Comparison of ENCODE assay signal across 22 mouse cellular contexts in genomic region chr9:116278862-116279261, GRCm38 (mm10).
"Had no signal": no experiment of that assay in that cellular context is flagged by ENCODE, and none has a peak within 500 bp of the region (broad histone marks: within the 10 kb centered on the region; RNA-seq: fewer than 3 reads in every experiment).

No protein-coding gene starts in this region.

- H3K4me3 ChIP-seq: layer of hippocampus, adult 2 months; limb, embryonic 10.5 days; limb, embryonic 13.5 days; liver, embryonic 12.5 days; liver, embryonic 15.5 days; lung, embryonic 15.5 days; megakaryocyte, embryonic 14.5 days; midbrain, embryonic 10.5 days; midbrain, embryonic 13.5 days; myocyte; neural tube, embryonic 13.5 days had no signal

- H3K27ac ChIP-seq: kidney, postnatal 0 days; layer of hippocampus, adult 2 months; limb, embryonic 10.5 days; limb, embryonic 13.5 days; liver, embryonic 12.5 days; liver, embryonic 15.5 days; lung, embryonic 15.5 days; midbrain, embryonic 10.5 days; midbrain, embryonic 13.5 days; neural tube, embryonic 13.5 days; stomach, postnatal 0 days had no signal

- H3K9ac ChIP-seq: limb, embryonic 13.5 days; liver, embryonic 12.5 days; liver, embryonic 15.5 days; lung, embryonic 15.5 days; midbrain, embryonic 13.5 days; neural tube, embryonic 13.5 days had no signal

- DNase-seq: kidney, postnatal 25 days; layer of hippocampus, adult 9-11 months; liver; lung, adult 18-20 months; lung, postnatal 10 days; lung, postnatal 36 days; thymus, adult 2 months; thymus, postnatal 14 days; thymus, postnatal 4 days had no signal

- H3K36me3 ChIP-seq: limb, embryonic 10.5 days; limb, embryonic 13.5 days; liver, embryonic 12.5 days; liver, embryonic 15.5 days; lung, embryonic 15.5 days; midbrain, embryonic 10.5 days; midbrain, embryonic 13.5 days; neural tube, embryonic 13.5 days had no signal

- H3K27me3 ChIP-seq: limb, embryonic 13.5 days; liver, embryonic 12.5 days; liver, embryonic 15.5 days; lung, embryonic 15.5 days; midbrain, embryonic 13.5 days; neural tube, embryonic 13.5 days had no signal

- H3K4me1 ChIP-seq: limb, embryonic 10.5 days; limb, embryonic 13.5 days; liver, embryonic 12.5 days; liver, embryonic 15.5 days; lung, embryonic 15.5 days; megakaryocyte, embryonic 14.5 days; midbrain, embryonic 10.5 days; midbrain, embryonic 13.5 days had no signal
